Mouse (Mus musculus): Measurements from ENCODE around the gene Kif26b. TPM values are rescaled to one million over a fixed set of nuclear protein-coding genes. Genes with fewer than 3 reads are reported as not detected.

Gene Kif26b
- polyA plus RNA-seq, 1 experiment from 2014 or later, result 10.2 TPM

DNA sequence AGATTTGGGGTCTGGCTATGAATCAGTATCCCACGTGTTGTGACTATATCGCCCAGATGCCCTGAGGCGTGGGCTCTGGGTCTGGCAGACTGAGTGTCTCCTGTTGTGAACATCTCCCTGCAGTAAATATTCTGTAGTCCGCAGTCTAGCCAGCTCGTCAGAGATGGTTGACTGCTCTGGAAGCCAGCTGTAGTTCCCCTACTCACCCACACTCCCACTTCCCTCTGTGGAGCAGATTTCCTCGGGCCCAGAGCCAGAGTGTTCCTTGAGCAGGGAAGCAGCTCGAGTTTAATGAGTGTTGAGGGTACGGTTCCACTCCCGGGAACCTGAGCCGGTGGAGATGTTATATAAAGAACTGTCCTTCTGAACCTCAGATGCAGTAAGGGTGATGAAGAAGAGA, 154.7 kb downstream of the Kif26b start:
- Histone ChIP-seq H3K27me3 (replicated peaks; ENCODE audit: low read depth, poor library complexity, severe bottlenecking) (no peaks in the 10 kb centered on the region), H3K4me1 (peaks cover 22% of the 10 kb centered on the region), H3K36me3 (replicated peaks) (peaks cover 11% of the 10 kb centered on the region; the same call in 1 of the 2 replicates), H3K4me3 (no peak overlapping the region), H3K27ac (replicated peaks) (no peak overlapping the region), H3K9me3 (no peaks in the 10 kb centered on the region)
- WGBS, result 78% methylated on average over 10 of the region's 10 CpGs
- no peak for DNase-seq (ENCODE audit: low spot score)

DNA sequence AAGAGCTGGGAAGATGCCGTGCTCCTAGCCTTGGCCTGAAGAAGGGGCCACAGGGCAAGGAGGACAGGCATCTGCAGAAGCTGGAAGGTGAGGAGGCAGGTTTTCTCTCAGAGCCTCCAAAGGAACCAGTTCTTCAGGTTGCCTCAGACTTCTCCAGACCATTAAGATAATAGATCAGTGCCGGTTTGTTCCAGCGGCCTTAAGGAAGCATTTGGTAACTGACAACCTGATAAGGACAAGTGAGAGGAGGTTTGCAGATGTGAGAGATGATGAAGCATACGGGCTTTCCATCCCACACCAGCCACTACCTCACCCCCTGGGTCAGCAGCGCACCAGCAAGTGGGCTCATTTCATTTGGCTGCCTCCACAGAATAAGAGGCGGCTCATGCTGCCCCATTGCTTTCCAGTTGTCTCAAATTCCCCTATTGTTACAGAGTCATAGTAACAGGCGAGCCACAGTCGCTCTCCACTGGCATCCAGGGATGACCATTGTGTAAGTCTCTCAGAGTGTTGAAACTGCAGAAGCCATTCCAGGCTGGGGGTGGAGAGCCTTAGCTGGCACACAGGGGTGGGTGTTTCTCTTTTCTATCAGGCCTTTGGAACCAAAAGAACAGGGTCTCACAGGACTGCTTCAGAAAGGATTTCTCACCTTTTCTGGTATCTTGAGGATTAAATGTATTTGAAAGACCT, 156.2 kb downstream of the Kif26b start:
- Histone ChIP-seq H3K9me3 (no peaks in the 10 kb centered on the region), H3K36me3 (replicated peaks) (no peaks in the 10 kb centered on the region; the same call in 1 of the 2 replicates), H3K27me3 (replicated peaks; ENCODE audit: low read depth, poor library complexity, severe bottlenecking) (0 out of 2 replicates have a peak, but pooled peaks cover 4% of the 10 kb centered on the region), H3K4me1 (peaks cover 22% of the 10 kb centered on the region), H3K4me3 (no peak overlapping the region), H3K27ac (replicated peaks) (no peak overlapping the region)
- DNase-seq (ENCODE audit: low spot score), result no peak
- WGBS, result 71% methylated on average over 8 of the region's 8 CpGs

DNA sequence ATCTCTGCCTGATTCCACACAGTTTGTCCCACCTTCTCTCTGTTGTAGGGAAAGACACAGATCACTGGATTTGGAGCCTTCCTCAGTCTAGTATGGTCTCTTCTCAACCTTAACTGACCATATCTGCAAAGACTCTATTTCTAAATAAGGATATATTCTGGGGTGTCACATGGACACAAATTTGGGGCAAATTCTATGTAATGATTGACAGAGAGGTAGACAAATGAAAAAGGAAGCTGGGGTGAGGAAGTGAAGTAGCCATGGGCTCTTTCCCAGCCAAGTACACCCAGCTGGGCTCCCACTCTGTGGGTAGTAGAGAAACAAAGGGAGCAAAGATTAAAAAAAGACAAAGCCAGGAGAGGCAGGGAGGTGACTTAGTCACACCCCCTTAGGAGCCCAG, 158.0 kb downstream of the Kif26b start:
- no peak for DNase-seq (ENCODE audit: low spot score)
- Histone ChIP-seq H3K27me3 (replicated peaks; ENCODE audit: low read depth, poor library complexity, severe bottlenecking) (0 out of 2 replicates have a peak, but pooled peaks cover 4% of the 10 kb centered on the region), H3K27ac (replicated peaks) (peak overlapping the region; percentile 48), H3K9me3 (no peaks in the 10 kb centered on the region), H3K4me1 (peaks cover 22% of the 10 kb centered on the region), H3K4me3 (no peak overlapping the region), H3K36me3 (replicated peaks) (no peaks in the 10 kb centered on the region; the same call in 1 of the 2 replicates)

DNA sequence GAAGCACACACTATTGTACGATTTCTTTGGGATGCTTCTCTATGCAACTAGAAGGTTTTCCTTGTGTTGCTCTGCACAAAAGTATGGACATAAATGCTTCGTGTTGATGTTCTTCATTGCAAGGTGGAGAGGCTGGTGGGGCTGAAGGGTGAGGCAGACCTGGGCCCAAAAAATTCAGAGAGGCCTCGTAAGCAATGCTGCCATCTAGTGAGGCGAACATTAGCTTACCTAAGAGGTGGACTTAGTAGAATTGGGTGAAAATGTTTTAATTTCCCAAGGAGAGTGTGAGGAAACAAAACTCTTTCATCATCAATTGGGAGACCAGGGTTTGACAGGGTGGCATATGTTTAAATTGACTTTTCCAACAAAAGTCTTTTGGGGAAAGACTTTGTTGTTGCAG, 160.6 kb downstream of the Kif26b start:
- DNase-seq (ENCODE audit: low spot score), result no peak
- 57% methylated on average over 4 of the region's 4 CpGs for WGBS
- Histone ChIP-seq H3K4me1 (peaks cover 22% of the 10 kb centered on the region), H3K27me3 (replicated peaks; ENCODE audit: low read depth, poor library complexity, severe bottlenecking) (0 out of 2 replicates have a peak, but pooled peaks cover 4% of the 10 kb centered on the region), H3K27ac (replicated peaks) (no peak overlapping the region), H3K4me3 (no peak overlapping the region), H3K36me3 (replicated peaks) (no peaks in the 10 kb centered on the region; the same call in 1 of the 2 replicates), H3K9me3 (no peaks in the 10 kb centered on the region)

DNA sequence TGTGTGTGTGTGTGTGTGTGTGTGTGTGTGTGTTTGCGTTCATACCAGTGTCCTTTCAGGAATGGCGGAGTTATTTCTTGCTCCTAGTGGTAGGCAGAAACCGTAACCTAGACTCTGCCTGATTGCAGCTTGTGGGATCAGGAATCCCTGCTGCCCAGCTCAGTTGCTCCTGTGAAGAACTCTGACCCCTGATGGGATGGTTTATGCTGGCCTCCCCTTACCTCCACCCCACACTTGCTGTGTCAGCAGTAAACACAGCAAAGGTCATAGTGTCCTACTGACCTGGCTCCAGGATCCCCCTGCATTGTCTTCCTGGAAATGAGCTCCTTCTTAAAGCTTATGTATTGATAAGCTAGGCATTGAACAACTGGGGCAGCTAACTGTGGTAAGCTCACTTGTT, 162.8 kb downstream of the Kif26b start:
- DNase-seq (ENCODE audit: low spot score), result no peak
- no peaks in the 10 kb centered on the region for H3K36me3 ChIP-seq (replicated peaks)
- H3K4me3 ChIP-seq, result no peak overlapping the region
- 78% methylated on average over 3 of the region's 3 CpGs for WGBS
- 0 out of 2 replicates have a peak, but pooled peaks cover 4% of the 10 kb centered on the region for H3K27me3 ChIP-seq (replicated peaks; ENCODE audit: low read depth, poor library complexity, severe bottlenecking)
- H3K4me1 ChIP-seq, result peaks cover 8% of the 10 kb centered on the region
- no peak overlapping the region for H3K27ac ChIP-seq (replicated peaks)
- H3K9me3 ChIP-seq, result no peaks in the 10 kb centered on the region

DNA sequence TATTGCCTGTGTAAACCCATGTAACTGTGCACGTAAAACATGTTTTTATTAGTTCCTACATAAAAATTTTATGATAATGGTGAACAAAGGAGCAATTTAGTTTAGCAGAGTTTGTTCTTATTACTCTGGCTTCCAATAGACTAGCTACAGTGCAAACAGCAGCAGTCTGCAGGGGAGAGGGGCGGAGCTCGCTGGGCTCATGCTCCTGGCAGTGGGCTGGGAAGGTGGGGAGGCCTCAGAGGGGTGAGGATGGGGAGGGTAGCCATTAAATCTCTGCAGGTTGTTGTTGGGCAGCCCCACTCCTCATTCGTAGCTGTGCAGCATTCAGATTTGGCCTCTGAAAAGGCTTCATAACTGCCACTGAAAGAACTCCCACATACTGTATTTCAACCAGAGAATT, 171.2 kb downstream of the Kif26b start:
- peaks cover 10% of the 10 kb centered on the region for H3K4me1 ChIP-seq
- no peaks in the 10 kb centered on the region for H3K9me3 ChIP-seq
- H3K36me3 ChIP-seq (replicated peaks), result no peaks in the 10 kb centered on the region
- WGBS, result 73% methylated on average over 4 of the region's 4 CpGs
- no peaks in the 10 kb centered on the region for H3K27me3 ChIP-seq (replicated peaks; ENCODE audit: low read depth, poor library complexity, severe bottlenecking)
- no peak overlapping the region for H3K4me3 ChIP-seq
- 0 out of 2 replicates have a peak overlapping the region, but pooled peaks have one; percentile 15 for H3K27ac ChIP-seq (replicated peaks)
- DNase-seq (ENCODE audit: low spot score), result no peak

DNA sequence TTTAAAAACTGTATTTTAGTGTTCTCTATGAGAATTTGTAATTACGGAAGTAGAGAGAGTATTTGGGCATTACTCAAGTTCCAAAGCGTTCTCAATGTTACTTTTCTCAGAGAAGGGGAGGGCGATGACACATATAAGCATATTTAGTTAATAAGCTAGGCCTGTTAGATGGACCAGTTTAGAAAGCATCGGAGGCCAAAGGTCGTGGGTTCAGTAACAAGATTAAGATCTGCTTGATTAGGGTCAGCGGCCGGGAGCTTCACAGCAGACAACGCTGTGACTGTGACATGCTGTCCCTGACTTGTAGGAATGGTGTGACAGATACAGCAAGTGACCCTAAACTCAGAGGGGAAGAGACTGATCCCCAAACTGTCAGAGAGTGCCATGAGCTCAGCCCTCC, 174.6 kb downstream of the Kif26b start:
- peaks cover 10% of the 10 kb centered on the region for H3K4me1 ChIP-seq
- H3K27ac ChIP-seq (replicated peaks), result no peak overlapping the region
- 36% methylated on average over 8 of the region's 8 CpGs for WGBS
- no peaks in the 10 kb centered on the region for H3K36me3 ChIP-seq (replicated peaks)
- DNase-seq (ENCODE audit: low spot score), result no peak
- H3K27me3 ChIP-seq (replicated peaks; ENCODE audit: low read depth, poor library complexity, severe bottlenecking), result no peaks in the 10 kb centered on the region
- no peak overlapping the region for H3K4me3 ChIP-seq
- no peaks in the 10 kb centered on the region for H3K9me3 ChIP-seq

DNA sequence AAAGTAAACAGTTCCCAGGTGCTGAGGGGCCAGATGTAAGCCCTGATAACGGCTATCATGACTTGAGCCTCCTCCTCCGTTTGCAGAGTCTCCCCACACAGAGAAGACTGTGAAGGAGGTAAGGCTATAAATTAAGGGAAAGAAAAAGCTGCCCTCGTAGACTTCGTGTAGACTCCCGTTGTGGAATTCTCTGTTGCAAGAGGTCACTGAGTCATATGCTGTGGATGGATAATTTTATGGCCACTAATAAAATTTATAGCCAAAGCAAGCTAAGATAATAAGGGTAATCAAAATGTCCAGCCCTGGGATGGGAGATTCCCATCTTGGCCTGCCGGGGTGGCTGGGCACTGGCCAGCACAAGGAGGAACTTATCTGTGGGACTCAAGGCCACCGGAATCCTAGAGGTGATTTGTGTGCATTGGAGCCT, 179.0 kb downstream of the Kif26b start:
- Histone ChIP-seq H3K9me3 (no peaks in the 10 kb centered on the region), H3K4me1 (peaks cover 18% of the 10 kb centered on the region), H3K27me3 (replicated peaks; ENCODE audit: low read depth, poor library complexity, severe bottlenecking) (no peaks in the 10 kb centered on the region), H3K36me3 (replicated peaks) (no peaks in the 10 kb centered on the region), H3K27ac (replicated peaks) (no peak overlapping the region), H3K4me3 (no peak overlapping the region)
- 80% methylated on average over 7 of the region's 7 CpGs for WGBS
- no peak for DNase-seq (ENCODE audit: low spot score)

DNA sequence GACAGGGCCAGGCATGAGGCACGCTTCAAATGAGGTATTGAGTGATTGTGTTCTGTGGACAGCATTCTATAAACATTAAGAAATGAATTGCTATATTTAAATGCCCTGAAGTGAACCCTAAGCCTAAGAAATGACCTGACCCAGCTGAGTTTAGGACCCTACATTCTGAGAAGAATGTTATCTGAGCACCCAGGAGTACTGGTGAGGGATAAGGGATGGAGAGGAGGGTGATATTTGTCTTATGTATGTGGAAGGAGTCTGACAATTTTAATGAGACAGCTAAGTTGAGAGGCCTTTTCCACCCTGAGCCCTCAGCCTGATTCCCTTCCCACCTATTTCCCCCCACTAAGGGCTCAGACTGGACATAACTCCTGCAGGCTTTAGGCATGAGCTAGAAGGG, 179.4 kb downstream of the Kif26b start:
- Histone ChIP-seq H3K9me3 (no peaks in the 10 kb centered on the region), H3K27ac (replicated peaks) (no peak overlapping the region), H3K4me3 (no peak overlapping the region), H3K4me1 (peaks cover 18% of the 10 kb centered on the region), H3K36me3 (replicated peaks) (no peaks in the 10 kb centered on the region), H3K27me3 (replicated peaks; ENCODE audit: low read depth, poor library complexity, severe bottlenecking) (no peaks in the 10 kb centered on the region)
- DNase-seq (ENCODE audit: low spot score), result no peak
- WGBS, result 89% methylated on average over 1 of the region's 1 CpGs

DNA sequence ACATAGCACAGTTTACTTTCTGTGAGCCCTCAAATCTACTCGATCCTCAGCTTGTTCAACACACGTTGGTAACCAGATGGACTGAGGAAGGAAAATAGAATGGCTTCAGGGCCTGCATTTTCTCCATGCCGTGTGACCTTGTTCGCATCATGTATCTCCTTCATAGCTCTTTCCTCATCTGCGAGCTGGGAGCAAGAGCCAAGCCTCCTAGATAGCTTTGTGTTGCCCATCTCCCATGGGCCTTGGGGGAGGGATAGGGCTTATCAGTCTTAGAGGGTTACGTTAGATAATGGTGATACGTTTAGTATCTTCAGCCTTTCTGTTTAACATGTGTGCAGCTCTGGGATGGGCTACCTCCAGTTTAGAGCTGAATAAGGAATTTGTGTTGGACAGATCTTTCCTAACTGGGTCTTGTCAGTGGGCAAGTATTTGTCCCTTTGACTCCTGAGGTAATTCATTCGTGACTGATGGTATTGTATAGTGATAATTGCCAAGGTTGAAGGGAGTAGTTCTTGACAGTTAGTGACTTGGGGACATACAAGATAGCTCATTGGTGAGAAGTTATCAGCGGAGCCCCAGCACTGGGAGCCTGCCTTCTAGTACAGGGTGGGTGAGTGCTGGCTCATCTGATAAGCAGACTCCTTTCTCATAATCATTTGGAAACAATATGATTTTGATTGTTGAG, 183.4 kb downstream of the Kif26b start:
- Histone ChIP-seq H3K4me3 (no peak overlapping the region), H3K36me3 (replicated peaks) (peaks cover 10% of the 10 kb centered on the region; the same call in 1 of the 2 replicates), H3K27ac (replicated peaks) (no peak overlapping the region), H3K4me1 (peaks cover 13% of the 10 kb centered on the region), H3K9me3 (no peaks in the 10 kb centered on the region), H3K27me3 (replicated peaks; ENCODE audit: low read depth, poor library complexity, severe bottlenecking) (no peaks in the 10 kb centered on the region)
- no peak for DNase-seq (ENCODE audit: low spot score)
- 86% methylated on average over 9 of the region's 9 CpGs for WGBS

DNA sequence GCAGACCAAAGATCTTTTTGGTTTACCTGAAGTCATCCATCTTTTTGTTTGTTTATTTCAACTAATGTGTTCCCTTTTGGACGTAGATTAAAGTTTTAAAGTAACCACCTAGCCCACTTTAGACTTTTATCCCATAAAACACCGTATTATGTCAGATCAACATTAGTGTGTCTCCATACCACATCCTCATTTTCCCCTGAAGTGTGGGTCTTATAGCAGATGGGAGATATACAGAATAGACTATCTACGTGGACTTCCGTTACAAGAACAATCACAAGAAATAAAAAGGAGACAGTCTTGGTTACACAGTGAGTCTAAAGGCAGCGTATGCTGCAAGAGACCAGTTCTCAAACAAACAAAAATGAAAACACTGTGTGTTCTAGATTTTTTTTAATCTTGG, 185.3 kb downstream of the Kif26b start:
- Histone ChIP-seq H3K4me1 (peaks cover 13% of the 10 kb centered on the region), H3K36me3 (replicated peaks) (peaks cover 20% of the 10 kb centered on the region; the same call in 1 of the 2 replicates), H3K9me3 (no peaks in the 10 kb centered on the region), H3K27me3 (replicated peaks; ENCODE audit: low read depth, poor library complexity, severe bottlenecking) (no peaks in the 10 kb centered on the region), H3K4me3 (no peak overlapping the region), H3K27ac (replicated peaks) (no peak overlapping the region)
- 93% methylated on average over 5 of the region's 5 CpGs for WGBS
- DNase-seq (ENCODE audit: low spot score), result no peak

DNA sequence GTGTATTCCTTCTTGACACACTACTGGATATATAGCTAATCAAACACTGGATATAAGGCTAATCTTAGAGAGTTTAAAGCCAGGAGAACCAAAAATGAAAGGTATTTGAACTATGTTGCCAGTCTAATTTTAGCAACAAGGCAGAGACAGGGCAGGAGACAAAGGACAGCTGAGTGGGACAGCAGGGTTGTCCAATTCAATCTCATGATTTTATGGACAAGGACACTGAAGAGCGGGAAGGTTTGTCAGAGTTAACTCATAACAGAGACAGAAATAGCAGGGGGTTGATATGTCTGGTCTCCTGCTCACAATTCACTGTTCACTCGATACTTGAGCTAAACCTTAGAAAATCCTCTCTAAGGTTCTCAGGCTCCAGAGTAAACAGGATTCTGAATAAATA, 187.5 kb downstream of the Kif26b start:
- Histone ChIP-seq H3K4me3 (no peak overlapping the region), H3K27me3 (replicated peaks; ENCODE audit: low read depth, poor library complexity, severe bottlenecking) (no peaks in the 10 kb centered on the region), H3K9me3 (no peaks in the 10 kb centered on the region), H3K36me3 (replicated peaks) (peaks cover 26% of the 10 kb centered on the region; the same call in 1 of the 2 replicates), H3K4me1 (peaks cover 7% of the 10 kb centered on the region), H3K27ac (replicated peaks) (no peak overlapping the region)
- 79% methylated on average over 2 of the region's 2 CpGs for WGBS
- no peak for DNase-seq (ENCODE audit: low spot score)

DNA sequence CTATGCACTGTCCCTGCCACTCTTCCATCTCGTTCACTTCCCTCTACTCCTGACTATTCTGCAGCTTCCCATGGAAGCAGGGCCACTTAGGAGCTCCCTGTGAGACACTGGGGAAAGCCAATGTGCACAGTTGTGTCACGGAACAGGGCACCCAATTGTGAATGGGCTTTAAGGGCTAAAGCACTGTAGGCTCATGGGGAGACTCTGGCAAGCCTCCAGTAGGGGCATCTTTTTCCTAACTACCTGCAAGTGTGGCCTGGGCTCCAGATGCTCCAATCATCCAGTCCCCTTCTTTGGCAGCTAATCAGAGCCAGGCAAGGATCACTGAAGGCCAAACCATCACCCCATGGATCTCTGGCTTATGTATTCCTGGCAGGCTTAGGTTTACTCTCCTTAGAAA, 191.9 kb downstream of the Kif26b start:
- Histone ChIP-seq H3K36me3 (replicated peaks) (peaks cover 26% of the 10 kb centered on the region; the same call in 1 of the 2 replicates), H3K9me3 (no peaks in the 10 kb centered on the region), H3K4me3 (no peak overlapping the region), H3K4me1 (peaks cover 7% of the 10 kb centered on the region), H3K27ac (replicated peaks) (no peak overlapping the region), H3K27me3 (replicated peaks; ENCODE audit: low read depth, poor library complexity, severe bottlenecking) (no peaks in the 10 kb centered on the region)
- 68% methylated on average over 2 of the region's 2 CpGs for WGBS
- peak; percentile 15 for DNase-seq (ENCODE audit: low spot score)

Data from embryonic facial prominence, embryonic 10.5 days (tissue).